Comparison of ENCODE assay signal across 9 mouse cellular contexts in the genomic region with DNA sequence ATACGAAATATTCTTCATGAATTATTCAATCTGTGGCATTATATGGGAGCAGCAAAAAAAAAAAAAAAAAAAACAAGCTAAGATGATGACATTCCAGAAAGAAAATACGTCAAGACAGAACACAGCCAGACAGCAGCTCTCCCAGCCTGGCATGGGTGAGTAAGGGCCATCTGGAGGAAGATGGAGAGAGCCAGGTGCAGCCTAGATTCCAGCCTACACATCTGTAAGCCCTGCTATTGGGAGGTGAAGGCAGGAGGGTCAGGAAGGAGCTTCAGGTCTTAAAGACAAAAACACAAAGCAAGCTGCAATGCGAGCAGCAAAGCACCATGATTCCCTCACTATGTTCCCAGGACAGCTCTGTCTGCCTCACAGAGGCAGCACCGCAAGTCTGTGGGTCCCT. TPM values are rescaled to one million over a fixed set of nuclear protein-coding genes. Genes with fewer than 3 reads are reported as not detected.
DNase-seq lines count a peak whose midpoint lies in the region; ATAC-seq lines count a peak whose summit lies in the region.
"Had no signal": no experiment of that assay in that cellular context is flagged by ENCODE, and none has a peak within 500 bp of the region (broad histone marks: within the 10 kb centered on the region; RNA-seq: fewer than 3 reads in every experiment).

No protein-coding gene starts in this region.

- DNase-seq in forebrain, embryonic 10.5 days (ENCODE audit: extremely low spot score, low spot score) = no peak
- no peak for DNase-seq in forebrain, embryonic 14.5 days (ENCODE audit: low spot score)
- DNase-seq in lung, postnatal 36 days = no peak
- DNase-seq in thymus, postnatal 0 days (ENCODE audit: low spot score) = peak; percentile 27
- DNase-seq in cerebellum, postnatal 4 days (ENCODE audit: low spot score in 2 of 2) = no peak
- DNase-seq in urinary bladder, postnatal 10 days (ENCODE audit: low spot score) = no peak

- WGBS in forebrain, embryonic 10.5 days = 74% methylated on average over 4 of the region's 4 CpGs
- 69% methylated on average over 4 of the region's 4 CpGs for WGBS in forebrain, embryonic 14.5 days
- WGBS in lung, embryonic 15.5 days = 65% methylated on average over 4 of the region's 4 CpGs
- 59% methylated on average over 4 of the region's 4 CpGs for WGBS in intestine, embryonic 15.5 days

- no peak for ATAC-seq in forebrain, embryonic 14.5 days
- ATAC-seq in lung, embryonic 15.5 days (ENCODE audit: borderline replicate concordance, extremely low read depth, low FRiP score, low TSS enrichment) = no peak
- ATAC-seq in intestine, embryonic 15.5 days = no peak

- H3K9me3 ChIP-seq in forebrain, embryonic 10.5 days = no peaks in the 10 kb centered on the region
- no peaks in the 10 kb centered on the region for H3K9me3 ChIP-seq in forebrain, embryonic 14.5 days (replicated peaks; ENCODE audit: control insufficient read depth, low read length)
- no peaks in the 10 kb centered on the region for H3K9me3 ChIP-seq in lung, embryonic 15.5 days
- H3K9me3 ChIP-seq in intestine, embryonic 15.5 days = no peaks in the 10 kb centered on the region
- H3K9me3 ChIP-seq: liver, embryonic 15.5 days had no signal

- H3K27ac ChIP-seq in forebrain, embryonic 10.5 days = 0 out of 2 replicates have a peak overlapping the region, but pooled peaks have one; percentile 33
- H3K27ac ChIP-seq in forebrain, embryonic 14.5 days (ENCODE audit: low read depth, low read length) = no peak overlapping the region
- peak overlapping the region; percentile 79 for H3K27ac ChIP-seq in lung, embryonic 15.5 days
- peak overlapping the region; percentile 48 for H3K27ac ChIP-seq in intestine, embryonic 15.5 days
- H3K27ac ChIP-seq: liver, embryonic 15.5 days had no signal

- H3K4me2 ChIP-seq in forebrain, embryonic 14.5 days (ENCODE audit: low read length) = no peak overlapping the region
- no peak overlapping the region for H3K4me2 ChIP-seq in lung, embryonic 15.5 days
- no peak overlapping the region for H3K4me2 ChIP-seq in intestine, embryonic 15.5 days (replicated peaks)
- H3K4me2 ChIP-seq: liver, embryonic 15.5 days had no signal

- H3K4me3 ChIP-seq in forebrain, embryonic 10.5 days = no peak overlapping the region
- H3K4me3 ChIP-seq in forebrain, embryonic 14.5 days (ENCODE audit: low read depth, low read length) = no peak overlapping the region
- no peak overlapping the region for H3K4me3 ChIP-seq in lung, embryonic 15.5 days
- H3K4me3 ChIP-seq in intestine, embryonic 15.5 days (replicated peaks) = no peak overlapping the region
- H3K4me3 ChIP-seq: liver, embryonic 15.5 days had no signal

- H3K4me1 ChIP-seq in forebrain, embryonic 10.5 days = peaks cover 8% of the 10 kb centered on the region
- H3K4me1 ChIP-seq in forebrain, embryonic 14.5 days (ENCODE audit: control insufficient read depth, insufficient read depth, low read length) = no peaks in the 10 kb centered on the region
- H3K4me1 ChIP-seq in lung, embryonic 15.5 days = peaks cover 9% of the 10 kb centered on the region
- peaks cover 2% of the 10 kb centered on the region; the same call in 1 of the 2 replicates for H3K4me1 ChIP-seq in intestine, embryonic 15.5 days (replicated peaks)
- H3K4me1 ChIP-seq: liver, embryonic 15.5 days had no signal

- H3K9ac ChIP-seq in forebrain, embryonic 14.5 days (ENCODE audit: low read length) = no peak overlapping the region
- no peak overlapping the region for H3K9ac ChIP-seq in lung, embryonic 15.5 days
- H3K9ac ChIP-seq in intestine, embryonic 15.5 days = no peak overlapping the region
- H3K9ac ChIP-seq: liver, embryonic 15.5 days had no signal

- H3K36me3 ChIP-seq in forebrain, embryonic 10.5 days (replicated peaks) = no peaks in the 10 kb centered on the region
- no peaks in the 10 kb centered on the region for H3K36me3 ChIP-seq in forebrain, embryonic 14.5 days (ENCODE audit: control insufficient read depth, insufficient read depth, low read length)
- no peaks in the 10 kb centered on the region for H3K36me3 ChIP-seq in lung, embryonic 15.5 days
- no peaks in the 10 kb centered on the region for H3K36me3 ChIP-seq in intestine, embryonic 15.5 days
- H3K36me3 ChIP-seq: liver, embryonic 15.5 days had no signal

- no peaks in the 10 kb centered on the region for H3K27me3 ChIP-seq in forebrain, embryonic 10.5 days (ENCODE audit: poor library complexity, severe bottlenecking)
- H3K27me3 ChIP-seq in forebrain, embryonic 14.5 days (replicated peaks; ENCODE audit: control insufficient read depth, insufficient read depth, low read length) = no peaks in the 10 kb centered on the region
- H3K27me3 ChIP-seq in lung, embryonic 15.5 days = no peaks in the 10 kb centered on the region
- no peaks in the 10 kb centered on the region for H3K27me3 ChIP-seq in intestine, embryonic 15.5 days (replicated peaks)
- H3K27me3 ChIP-seq: liver, embryonic 15.5 days had no signal

RNA-seq across cellular contexts. Expression of a gene that starts 26.9 kb away (rescaled TPM):
- polyA plus RNA-seq in forebrain, embryonic 10.5 days (2016; fragmentation: Nextera tagmentation; extraction: Ambion mirVana) = 2.2 and 2.6 TPM in 2 replicates
- polyA plus RNA-seq in forebrain, embryonic 14.5 days (2014; fragmentation: Nextera tagmentation; extraction: Ambion mirVana) = 9.6 and 12.3 TPM in 2 replicates
- polyA plus RNA-seq in lung, embryonic 15.5 days (2015; fragmentation: Nextera tagmentation; extraction: Ambion mirVana) = 9.1 and 9.3 TPM in 2 replicates
- 3.3 and 3.4 TPM in 2 replicates for polyA plus RNA-seq in intestine, embryonic 15.5 days (2015; fragmentation: Nextera tagmentation; extraction: Ambion mirVana)
- 2.9 and 4.6 TPM in 2 replicates for polyA plus RNA-seq in thymus, postnatal 0 days (2015; fragmentation: Nextera tagmentation; extraction: Ambion mirVana)
